Mouse (Mus musculus) small intestine, adult 2 months (tissue): ENCODE measurements around the gene St3gal6.

Source experiments
- CTCF ChIP-seq: fragments of 200-500 bp; IDR thresholded peaks from 2 replicates; pipeline ENCODE4 v1.5.1; 2012; ENCODE audit warnings: low read depth, mild to moderate bottlenecking, control low read depth, inconsistent platforms, low read length, moderate library complexity, mixed read lengths; ENCODE audit not compliant: insufficient replicate concordance, insufficient read length; ENCODE audit errors: extremely low read depth
- POLR2A ChIP-seq: fragments of 200-500 bp; IDR thresholded peaks from 2 replicates; pipeline ENCODE4 v1.6.1; 2012; ENCODE audit warnings: low read depth, mild to moderate bottlenecking, control low read depth, inconsistent platforms, low read length, moderate library complexity

DNA sequence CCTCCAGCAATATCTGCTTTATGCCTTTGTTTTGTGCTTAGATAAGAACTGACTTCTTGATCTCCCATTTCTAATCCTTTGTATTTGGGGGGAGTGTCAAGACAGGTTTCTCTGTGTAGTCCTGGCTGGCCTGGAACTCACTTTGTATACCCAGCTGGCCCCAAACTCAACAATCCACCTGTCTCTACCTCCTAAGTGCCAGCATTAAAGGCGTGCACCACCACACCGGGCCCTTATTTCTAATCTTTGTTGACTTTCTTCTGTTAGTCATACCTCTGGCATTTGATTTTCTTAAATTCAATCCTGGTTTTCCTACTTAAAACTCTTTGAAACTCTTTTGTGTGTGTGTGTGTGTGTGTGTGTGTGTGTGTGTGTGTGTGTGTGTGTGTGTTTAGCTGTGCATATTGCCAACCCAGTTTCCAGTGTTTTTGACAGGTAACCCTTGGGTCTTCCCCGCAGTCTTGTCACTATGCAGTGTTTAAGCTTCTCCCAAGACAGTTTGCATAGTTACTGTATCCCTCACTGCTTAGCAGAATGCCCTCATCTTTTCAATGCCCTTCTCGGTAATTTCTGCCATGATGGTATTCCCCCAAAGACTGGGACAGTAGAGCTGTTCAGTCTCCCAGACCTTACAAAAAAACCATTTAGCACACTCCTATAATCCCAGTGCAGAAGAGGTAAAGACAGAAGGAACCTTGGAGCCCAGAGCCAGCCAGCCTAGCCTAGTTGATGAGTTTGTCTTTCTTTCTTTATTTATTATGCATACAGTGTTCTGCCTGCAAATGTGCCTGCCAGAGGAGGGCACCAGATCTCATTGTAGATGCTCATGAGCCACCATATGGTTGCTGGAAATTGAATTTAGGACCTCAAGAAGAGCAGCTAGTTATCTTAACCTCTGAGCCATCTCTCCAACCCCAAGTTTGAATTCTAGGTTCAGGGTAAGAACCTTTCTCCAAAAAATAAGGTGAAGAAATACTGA, 77.5 kb downstream of the St3gal6 start:
- TF ChIP-seq POLR2A (no peak), CTCF (no peak)
